ENCODE assay signal across 8 mouse cellular contexts in genomic region chr2:65337378-65338140, GRCm38 (mm10). TPM values are rescaled to one million over a fixed set of nuclear protein-coding genes. Genes with fewer than 3 reads are reported as not detected.
DNase-seq lines count a peak whose midpoint lies in the region; ATAC-seq and TF ChIP-seq lines count a peak whose summit lies in the region.

No protein-coding gene starts in this region.

- H3K4me1 ChIP-seq in CH12.LX (ENCODE audit: control insufficient read depth in 1 of 2, insufficient read depth in 2 of 2) = peaks cover 2 to 14% of the 10 kb centered on the region in 2 experiments; a peak in 3 of 4 replicates
- peaks cover 3% of the 10 kb centered on the region for H3K4me1 ChIP-seq in forebrain, embryonic 16.5 days (replicated peaks; ENCODE audit: control insufficient read depth, insufficient read depth, low read length)
- H3K4me1 ChIP-seq in hindbrain, embryonic 11.5 days (replicated peaks; ENCODE audit: control insufficient read depth, insufficient read depth, low read length) = no peaks in the 10 kb centered on the region
- no peaks in the 10 kb centered on the region for H3K4me1 ChIP-seq in lung, postnatal 0 days (ENCODE audit: insufficient read depth, low read depth, low read length)

- TF ChIP-seq POLR2A in CH12.LX (IDR thresholded peaks at IDR 0.05; ENCODE audit: low read depth, low read length) = no peak

- H3K27ac ChIP-seq in CH12.LX (ENCODE audit: insufficient read depth, low read depth) = no peak overlapping the region
- H3K27ac ChIP-seq in forebrain, embryonic 16.5 days (ENCODE audit: low read length) = no peak overlapping the region
- H3K27ac ChIP-seq in hindbrain, embryonic 11.5 days (ENCODE audit: low read depth, low read length) = no peak overlapping the region
- no peak overlapping the region for H3K27ac ChIP-seq in layer of hippocampus, adult 2 months
- H3K27ac ChIP-seq in lung, postnatal 0 days (ENCODE audit: low read length) = no peak overlapping the region

- no peaks in the 10 kb centered on the region for H3K9me3 ChIP-seq in CH12.LX (replicated peaks; ENCODE audit: low read length)
- H3K9me3 ChIP-seq in forebrain, embryonic 16.5 days (ENCODE audit: control insufficient read depth, low read length) = no peaks in the 10 kb centered on the region
- H3K9me3 ChIP-seq in hindbrain, embryonic 11.5 days (ENCODE audit: control insufficient read depth, low read length) = no peaks in the 10 kb centered on the region
- no peaks in the 10 kb centered on the region for H3K9me3 ChIP-seq in lung, postnatal 0 days (ENCODE audit: low read length)

- peak; percentile 91 for ATAC-seq in forebrain, embryonic 16.5 days
- peak; percentile 69 for ATAC-seq in hindbrain, embryonic 11.5 days (ENCODE audit: low FRiP score)
- ATAC-seq in lung, postnatal 0 days = peak; percentile 63
- ATAC-seq in erythroblast, adult 5-6 weeks (replicated peaks; ENCODE audit: low FRiP score, poor library complexity, severe bottlenecking) = no peak

- in situ Hi-C loops in CH12.LX (cut with MboI; ENCODE audit: low pct_ligation_motif_present, low pct_unique_long_range_greater_than_20kb, low sequenced_read_pairs) = loop anchor here (25.0 kb wide), 1 partner anchor 325 kb away; the partner anchor contains the start of gene Grb14

- no peak for DNase-seq in CH12.LX (ENCODE audit: extremely low read depth)
- DNase-seq in adrenal gland, postnatal 36 days = peak; percentile 68 to 80
- DNase-seq in hindbrain, embryonic 11.5 days (ENCODE audit: low spot score) = peak; percentile 50
- DNase-seq in layer of hippocampus, adult 2 months (ENCODE audit: low spot score in 2 of 2) = peak; percentile 50 to 68
- peak; percentile 73 for DNase-seq in lung, postnatal 0 days (ENCODE audit: low spot score)
- DNase-seq in right cerebral cortex, postnatal 10 days (ENCODE audit: low spot score in 2 of 2) = peak; percentile 80

- no peak for TF ChIP-seq EP300 in CH12.LX (IDR thresholded peaks at IDR 0.05; ENCODE audit: low read length)
- TF ChIP-seq EP300 in lung, postnatal 0 days (IDR thresholded peaks at IDR 0.05) = no peak

- dilution Hi-C loops in CH12.LX (cut with MboI; ENCODE audit: extremely low pct_ligation_motif_present, extremely low pct_unique_long_range_greater_than_20kb, low sequenced_read_pairs) = no loop called here

- WGBS in forebrain, embryonic 16.5 days = 17% methylated on average over 14 of the region's 14 CpGs
- 24% methylated on average over 14 of the region's 14 CpGs for WGBS in hindbrain, embryonic 11.5 days
- WGBS in lung, postnatal 0 days = 19% methylated on average over 13 of the region's 14 CpGs

- no peaks in the 10 kb centered on the region for H3K27me3 ChIP-seq in CH12.LX (replicated peaks)
- H3K27me3 ChIP-seq in forebrain, embryonic 16.5 days (replicated peaks; ENCODE audit: control insufficient read depth, insufficient read depth, low read length) = no peaks in the 10 kb centered on the region
- H3K27me3 ChIP-seq in hindbrain, embryonic 11.5 days (ENCODE audit: control insufficient read depth, insufficient read depth, low read length) = no peaks in the 10 kb centered on the region
- no peaks in the 10 kb centered on the region for H3K27me3 ChIP-seq in lung, postnatal 0 days (replicated peaks; ENCODE audit: insufficient read depth, low read length)

- peak in 1 of 2 experiments; percentile 54; a peak in 2 of 4 replicates for TF ChIP-seq CTCF in CH12.LX (conservative IDR thresholded peaks at IDR 0.05 in 1 of 2, IDR thresholded peaks at IDR 0.05 in 1 of 2; ENCODE audit: low read depth in 2 of 2, low read length in 2 of 2)
- TF ChIP-seq CTCF in layer of hippocampus, adult 2 months (conservative IDR thresholded peaks at IDR 0.05) = peak; percentile 89
- peak; percentile 75 for TF ChIP-seq CTCF in lung, postnatal 0 days (IDR thresholded peaks at IDR 0.05)

- no peak overlapping the region for H3K9ac ChIP-seq in CH12.LX (ENCODE audit: insufficient read depth, low read depth)
- H3K9ac ChIP-seq in forebrain, embryonic 16.5 days (replicated peaks; ENCODE audit: low read depth, low read length) = no peak overlapping the region
- peak overlapping the region; percentile 11; the same call in 1 of the 2 replicates for H3K9ac ChIP-seq in hindbrain, embryonic 11.5 days (ENCODE audit: low read depth, low read length)
- H3K9ac ChIP-seq in lung, postnatal 0 days (replicated peaks; ENCODE audit: low read depth) = no peak overlapping the region

- H3K36me3 ChIP-seq in CH12.LX (replicated peaks in 1 of 2; ENCODE audit: control insufficient read depth in 1 of 2, insufficient read depth in 1 of 2, low read length in 1 of 2) = no peaks in the 10 kb centered on the region
- H3K36me3 ChIP-seq in forebrain, embryonic 16.5 days (ENCODE audit: control insufficient read depth, insufficient read depth) = no peaks in the 10 kb centered on the region
- no peaks in the 10 kb centered on the region for H3K36me3 ChIP-seq in hindbrain, embryonic 11.5 days (ENCODE audit: control insufficient read depth, insufficient read depth, low read length)
- no peaks in the 10 kb centered on the region for H3K36me3 ChIP-seq in lung, postnatal 0 days (ENCODE audit: insufficient read depth, low read length)

- TF ChIP-seq RAD21 in CH12.LX (IDR thresholded peaks at IDR 0.05; ENCODE audit: low read depth, low read length) = peak; percentile 50

- no peak overlapping the region for H3K4me2 ChIP-seq in CH12.LX (ENCODE audit: insufficient read depth, low read depth, poor library complexity, severe bottlenecking)
- no peak overlapping the region for H3K4me2 ChIP-seq in forebrain, embryonic 16.5 days (ENCODE audit: low read length)
- H3K4me2 ChIP-seq in hindbrain, embryonic 11.5 days (replicated peaks; ENCODE audit: low read depth, low read length) = no peak overlapping the region
- H3K4me2 ChIP-seq in lung, postnatal 0 days (replicated peaks; ENCODE audit: low read depth, low read length) = no peak overlapping the region

- H3K79me2 ChIP-seq in CH12.LX (replicated peaks; ENCODE audit: control insufficient read depth, extremely low read depth, insufficient read depth, poor library complexity, severe bottlenecking) = no peaks in the 10 kb centered on the region

- no peak overlapping the region for H3K4me3 ChIP-seq in CH12.LX (replicated peaks in 1 of 3; ENCODE audit: low read depth in 2 of 3, low read length in 2 of 3, poor library complexity in 1 of 3)
- H3K4me3 ChIP-seq in forebrain, embryonic 16.5 days (replicated peaks; ENCODE audit: low read length) = no peak overlapping the region
- H3K4me3 ChIP-seq in hindbrain, embryonic 11.5 days (ENCODE audit: low read depth, low read length) = no peak overlapping the region
- H3K4me3 ChIP-seq in layer of hippocampus, adult 2 months = no peak overlapping the region
- no peak overlapping the region for H3K4me3 ChIP-seq in lung, postnatal 0 days (ENCODE audit: low read depth, low read length)

TF ChIP-seq in CH12.LX, 34 proteins besides CTCF, POLR2A, EP300 and RAD21:
- TF ChIP-seq SMC3 (IDR thresholded peaks at IDR 0.05; ENCODE audit: low read depth, low read length) (peak; percentile 55), E2F4 (IDR thresholded peaks at IDR 0.05; ENCODE audit: insufficient replicate concordance, low read depth, low read length) (no peak), NRF1 (IDR thresholded peaks at IDR 0.05; ENCODE audit: low read depth, low read length) (no peak), ZKSCAN1 (IDR thresholded peaks at IDR 0.05; ENCODE audit: borderline replicate concordance, low read depth, low read length) (no peak), USF2 (conservative IDR thresholded peaks at IDR 0.05; ENCODE audit: low read depth, low read length) (no peak), SIN3A (IDR thresholded peaks at IDR 0.05; ENCODE audit: low read length) (no peak)

RNA-seq across cellular contexts. Expression of gene Slc38a11, which starts 26.3 kb away (rescaled TPM):
- total RNA-seq in CH12.LX (2012; rRNA removed) (not detected in 2 replicates), CH12.LX (2014; rRNA removed) (not detected in 2 replicates)
- polyA plus RNA-seq in CH12.LX (2012; ENCODE audit: insufficient read length, low read depth) = not detected in 2 replicates
- 10 to 100 TPM; 14.7 to 19.4 TPM for total RNA-seq in adrenal gland, postnatal 36 days (2021)
- 1.1 and 1.2 TPM in 2 replicates for polyA plus RNA-seq in forebrain, embryonic 16.5 days (2015; fragmentation: Nextera tagmentation; extraction: Ambion mirVana)
- 0.22 and 0.73 TPM in 2 replicates for polyA plus RNA-seq in hindbrain, embryonic 11.5 days (2014; fragmentation: Nextera tagmentation; extraction: Ambion mirVana)
- total RNA-seq in layer of hippocampus, adult 2 months (2021) = 1 to 10 TPM; 3.1 to 3.5 TPM
- polyA plus RNA-seq in lung, postnatal 0 days (2015; fragmentation: Nextera tagmentation; extraction: Ambion mirVana) = 0.23 and 0.51 TPM in 2 replicates
- not detected in 2 replicates for total RNA-seq in erythroblast, adult 5-6 weeks (2015; ENCODE audit: low replicate concordance)
- total RNA-seq in erythroblast, adult 5-6 weeks (2017; ENCODE audit: low replicate concordance) = not detected in 2 replicates
